Mouse (Mus musculus) cerebellum, postnatal 14 days (tissue): Measurements from ENCODE around the gene 0610040J01Rik.
"Not testable (repeated sequence)": the region's sequence is repeated elsewhere in the genome, so short reads cannot be mapped to it uniquely, and the experiment has no call there.

Experiments used
- DNase-seq, 2 experiments: peaks; one replicate each; pipeline ENCODE4 v3.0.0; 2021; ENCODE audit warnings: mixed read lengths in 2 of 2

The 0610040J01Rik gene

GRCm38 (mm10) chr5:63831054-63831453, 18.9 kb downstream of the 0610040J01Rik start:
- no peak for DNase-seq

GRCm38 (mm10) chr5:63833955-63834354, 21.8 kb downstream of the 0610040J01Rik start:
- DNase-seq, result no peak

- peak in 1 of 2 experiments; percentile 8 for DNase-seq
These were observed 22.3 kb downstream of the 0610040J01Rik start for GRCm38 (mm10) chr5:63834435-63834834.

- no peak for DNase-seq
These were observed 25.0 kb downstream of the 0610040J01Rik start for GRCm38 (mm10) chr5:63837115-63837514.

- DNase-seq, result no peak
These were observed 25.7 kb downstream of the 0610040J01Rik start for GRCm38 (mm10) chr5:63837851-63838250.

GRCm38 (mm10) chr5:63839801-63840416, 27.7 kb downstream of the 0610040J01Rik start:
- DNase-seq, result no peak

GRCm38 (mm10) chr5:63847080-63847479, 34.9 kb downstream of the 0610040J01Rik start:
- DNase-seq, result no peak

GRCm38 (mm10) chr5:63847541-63848226, 35.5 kb downstream of the 0610040J01Rik start:
- DNase-seq, result no peak

GRCm38 (mm10) chr5:63858901-63859300, 46.7 kb downstream of the 0610040J01Rik start:
- DNase-seq, result no peak

- no peak for DNase-seq
These were observed 55.3 kb downstream of the 0610040J01Rik start for GRCm38 (mm10) chr5:63867421-63867820.

GRCm38 (mm10) chr5:63872176-63872932, 60.2 kb downstream of the 0610040J01Rik start:
- peak; percentile 30 to 39 for DNase-seq

GRCm38 (mm10) chr5:63874880-63875279, 62.7 kb downstream of the 0610040J01Rik start:
- DNase-seq, result no peak

- DNase-seq, result no peak
These were observed 63.9 kb downstream of the 0610040J01Rik start for GRCm38 (mm10) chr5:63876081-63876480.

- DNase-seq, result no peak
These were observed 66.9 kb downstream of the 0610040J01Rik start for GRCm38 (mm10) chr5:63879026-63879425.

- no peak for DNase-seq
These were observed 74.1 kb downstream of the 0610040J01Rik start for GRCm38 (mm10) chr5:63886292-63886691.

GRCm38 (mm10) chr5:63886709-63887108, 74.5 kb downstream of the 0610040J01Rik start:
- peak; percentile 21 to 35 for DNase-seq

GRCm38 (mm10) chr5:63887111-63887510, 74.9 kb downstream of the 0610040J01Rik start:
- DNase-seq, result no peak

GRCm38 (mm10) chr5:63891241-63891640, 79.1 kb downstream of the 0610040J01Rik start:
- DNase-seq, result no peak

- no peak for DNase-seq
These were observed 79.7 kb downstream of the 0610040J01Rik start for GRCm38 (mm10) chr5:63891912-63892311.

GRCm38 (mm10) chr5:63897001-63897819, 85.0 kb downstream of the 0610040J01Rik start:
- not testable (repeated sequence) for DNase-seq

GRCm38 (mm10) chr5:63897820-63898110, 85.6 kb downstream of the 0610040J01Rik start:
- DNase-seq, result no peak

GRCm38 (mm10) chr5:63903329-63903728, 91.2 kb downstream of the 0610040J01Rik start:
- DNase-seq, result no peak
